Mouse (Mus musculus) forebrain, embryonic 12.5 days (tissue): ENCODE results near the gene Kars. TPM values are rescaled to one million over a fixed set of nuclear protein-coding genes. Genes with fewer than 3 reads are reported as not detected.
A peak's percentile ranks its signal among the peaks of the same experiment; 100 is the strongest.

Experiments used
- ATAC-seq: fragments of 200-750 bp; cut with Nextera tagmentation; 2 replicates; pipeline ENCODE4 v1.8.0; 2017; ENCODE audit warnings: moderate TSS enrichment; ENCODE audit not compliant: low FRiP score
- H3K27ac ChIP-seq: fragments of 300-500 bp; sonication (generic); 2 replicates; pipeline ENCODE4 v1.5.1; 2016; ENCODE audit warnings: mild to moderate bottlenecking
- H3K27me3 ChIP-seq: fragments of 300-500 bp; sonication (generic); 2 replicates; pipeline ENCODE4 v1.6.1; 2016; ENCODE audit warnings: mild to moderate bottlenecking
- H3K36me3 ChIP-seq: fragments of 300-500 bp; sonication (generic); replicated peaks from 2 replicates; pipeline ENCODE4 v1.6.1; 2016; ENCODE audit warnings: mild to moderate bottlenecking
- H3K4me1 ChIP-seq: fragments of 300-500 bp; sonication (generic); 2 replicates; pipeline ENCODE4 v1.6.1; 2016
- H3K4me2 ChIP-seq: fragments of 300-500 bp; sonication (generic); 2 replicates; pipeline ENCODE4 v1.6.1; 2016; ENCODE audit warnings: mild to moderate bottlenecking, moderate library complexity
- H3K4me3 ChIP-seq: fragments of 300-500 bp; sonication (generic); replicated peaks from 2 replicates; pipeline ENCODE4 v1.5.1; 2016; ENCODE audit warnings: mild to moderate bottlenecking
- H3K9ac ChIP-seq: fragments of 300-500 bp; sonication (generic); 2 replicates; pipeline ENCODE4 v1.6.1; 2016; ENCODE audit warnings: mild to moderate bottlenecking
- H3K9me3 ChIP-seq: fragments of 300-500 bp; sonication (generic); 2 replicates; pipeline ENCODE4 v1.6.1; 2016
- WGBS: fragments of 180-500 bp; shearing (Covaris S2); methylation state at CpG from one replicate; pipeline ENCODE4 v1.1.7; 2016; 5-methylcytosine and 5-hydroxymethylcytosine counted together
- polyA plus RNA-seq: library from polyadenylated mRNA; unstranded; fragments of >200 nt; fragmentation: Nextera tagmentation; extraction: Ambion mirVana; gene quantifications from 2 replicates; pipeline ENCODE4 v1.2.1, GENCODE M21; 2016

The Kars gene
- polyA plus RNA-seq, 1 experiment from 2014 or later = 210 TPM

- ATAC-seq = peak; percentile 64
- Histone ChIP-seq H3K4me1 (peaks cover 24% of the 10 kb centered on the region), H3K9ac (peak overlapping the region; percentile 96), H3K27ac (peak overlapping the region; percentile 77), H3K27me3 (no peaks in the 10 kb centered on the region), H3K9me3 (no peaks in the 10 kb centered on the region), H3K36me3 (peaks cover 15% of the 10 kb centered on the region), H3K4me2 (peak overlapping the region; percentile 95), H3K4me3 (peak overlapping the region; percentile 93)
- under 1% methylated on average over 40 of the region's 40 CpGs for WGBS
Observed at GRCm38 (mm10) chr8:112011816-112012242, 706 bp upstream of the Kars start.

- H3K4me3 ChIP-seq = no peak overlapping the region
- no peak for ATAC-seq
- H3K27ac ChIP-seq = no peak overlapping the region
- no peaks in the 10 kb centered on the region for H3K9me3 ChIP-seq
- H3K9ac ChIP-seq = no peak overlapping the region
- peaks cover 25% of the 10 kb centered on the region for H3K36me3 ChIP-seq
- WGBS = 94% methylated on average over 7 of the region's 7 CpGs
- H3K4me2 ChIP-seq = no peak overlapping the region
- H3K4me1 ChIP-seq = peaks cover 24% of the 10 kb centered on the region
- H3K27me3 ChIP-seq = no peaks in the 10 kb centered on the region
Observed at GRCm38 (mm10) chr8:112009558-112009957, 1.6 kb downstream of the Kars start.

GRCm38 (mm10) chr8:112007669-112008068, 3.5 kb downstream of the Kars start:
- H3K36me3 ChIP-seq = peaks cover 42% of the 10 kb centered on the region
- H3K4me1 ChIP-seq = peaks cover 18% of the 10 kb centered on the region
- no peak for ATAC-seq
- H3K27me3 ChIP-seq = no peaks in the 10 kb centered on the region
- H3K27ac ChIP-seq = no peak overlapping the region
- WGBS = 96% methylated on average over 2 of the region's 2 CpGs
- H3K4me2 ChIP-seq = no peak overlapping the region
- no peak overlapping the region for H3K4me3 ChIP-seq
- H3K9me3 ChIP-seq = no peaks in the 10 kb centered on the region
- H3K9ac ChIP-seq = no peak overlapping the region

- 95% methylated on average over 6 of the region's 6 CpGs for WGBS
- Histone ChIP-seq H3K9ac (no peak overlapping the region), H3K36me3 (peaks cover 62% of the 10 kb centered on the region), H3K27ac (no peak overlapping the region), H3K4me2 (no peak overlapping the region), H3K4me1 (peaks cover 12% of the 10 kb centered on the region), H3K4me3 (no peak overlapping the region), H3K27me3 (no peaks in the 10 kb centered on the region), H3K9me3 (no peaks in the 10 kb centered on the region)
- no peak for ATAC-seq
Observed at GRCm38 (mm10) chr8:112005601-112006000, 5.5 kb downstream of the Kars start.

- ATAC-seq = no peak
- peaks cover 71% of the 10 kb centered on the region for H3K36me3 ChIP-seq
Observed at GRCm38 (mm10) chr8:112004754-112005153, 6.4 kb downstream of the Kars start.

GRCm38 (mm10) chr8:111992703-111993039, 18.5 kb downstream of the Kars start:
- H3K9me3 ChIP-seq = no peaks in the 10 kb centered on the region
- H3K27me3 ChIP-seq = no peaks in the 10 kb centered on the region
- 72% methylated on average over 3 of the region's 3 CpGs for WGBS
- peaks cover 64% of the 10 kb centered on the region for H3K36me3 ChIP-seq
- H3K4me1 ChIP-seq = peaks cover 6% of the 10 kb centered on the region
- H3K9ac ChIP-seq = no peak overlapping the region
- ATAC-seq = peak; percentile 21; the same call in 1 of the 2 replicates
- H3K4me2 ChIP-seq = peak overlapping the region; percentile 72; the same call in 1 of the 2 replicates
- H3K27ac ChIP-seq = no peak overlapping the region
- H3K4me3 ChIP-seq = no peak overlapping the region

More at GRCm38 (mm10) chr8:112004754-112005153, 6.4 kb downstream of the Kars start:
- Histone ChIP-seq H3K27ac (no peak overlapping the region), H3K9me3 (no peaks in the 10 kb centered on the region), H3K4me2 (no peak overlapping the region), H3K27me3 (no peaks in the 10 kb centered on the region), H3K9ac (no peak overlapping the region), H3K4me3 (no peak overlapping the region), H3K4me1 (peaks cover 4% of the 10 kb centered on the region; the same call in 1 of the 2 replicates)

GRCm38 (mm10) chr8:111992013-111992702, 19.0 kb downstream of the Kars start, which contains the start of gene Adat1:
TSS of gene Adat1 (minus strand) at chr8:111992302.
- WGBS = 5% methylated on average over 33 of the region's 33 CpGs
- H3K27me3 ChIP-seq = no peaks in the 10 kb centered on the region
- H3K36me3 ChIP-seq = peaks cover 64% of the 10 kb centered on the region
- H3K9me3 ChIP-seq = no peaks in the 10 kb centered on the region
- no peak within 1 kb of the TSS for H3K27ac ChIP-seq
- peak within 1 kb of the TSS; percentile 79 for H3K4me3 ChIP-seq
- H3K4me2 ChIP-seq = peak within 1 kb of the TSS; percentile 72
- H3K4me1 ChIP-seq = peaks cover 6% of the 10 kb centered on the region
- ATAC-seq = peak; percentile 96
- peak within 1 kb of the TSS; percentile 75 for H3K9ac ChIP-seq

GRCm38 (mm10) chr8:111991278-111991677, 19.8 kb downstream of the Kars start:
- 67% methylated on average over 8 of the region's 8 CpGs for WGBS
- peak overlapping the region; percentile 75; the same call in 1 of the 2 replicates for H3K9ac ChIP-seq
- no peaks in the 10 kb centered on the region for H3K27me3 ChIP-seq
- peak overlapping the region; percentile 72 for H3K4me2 ChIP-seq
- H3K27ac ChIP-seq = no peak overlapping the region
- H3K9me3 ChIP-seq = no peaks in the 10 kb centered on the region
- peak overlapping the region; percentile 79 for H3K4me3 ChIP-seq
- H3K36me3 ChIP-seq = peaks cover 61% of the 10 kb centered on the region
- peaks cover 6% of the 10 kb centered on the region for H3K4me1 ChIP-seq
- ATAC-seq = no peak

GRCm38 (mm10) chr8:111989911-111990310, 21.2 kb downstream of the Kars start:
- H3K36me3 ChIP-seq = peaks cover 58% of the 10 kb centered on the region
- H3K4me1 ChIP-seq = peaks cover 6% of the 10 kb centered on the region
- H3K27ac ChIP-seq = no peak overlapping the region
- H3K9me3 ChIP-seq = no peaks in the 10 kb centered on the region
- H3K27me3 ChIP-seq = no peaks in the 10 kb centered on the region
- 18% methylated on average over 7 of the region's 7 CpGs for WGBS
- no peak overlapping the region for H3K4me3 ChIP-seq
- ATAC-seq = no peak
- H3K9ac ChIP-seq = no peak overlapping the region
- H3K4me2 ChIP-seq = no peak overlapping the region

- ATAC-seq = no peak
- Histone ChIP-seq H3K27ac (no peak overlapping the region), H3K36me3 (peaks cover 69% of the 10 kb centered on the region), H3K27me3 (no peaks in the 10 kb centered on the region), H3K9ac (no peak overlapping the region), H3K9me3 (no peaks in the 10 kb centered on the region), H3K4me2 (no peak overlapping the region), H3K4me3 (no peak overlapping the region), H3K4me1 (no peaks in the 10 kb centered on the region)
- WGBS = 92% methylated on average over 10 of the region's 10 CpGs
Observed at GRCm38 (mm10) chr8:111984511-111984910, 26.6 kb downstream of the Kars start.

- Histone ChIP-seq H3K4me1 (no peaks in the 10 kb centered on the region), H3K27me3 (no peaks in the 10 kb centered on the region), H3K4me3 (no peak overlapping the region), H3K36me3 (peaks cover 56% of the 10 kb centered on the region), H3K9ac (no peak overlapping the region), H3K27ac (no peak overlapping the region), H3K9me3 (no peaks in the 10 kb centered on the region), H3K4me2 (no peak overlapping the region)
- 79% methylated on average over 7 of the region's 7 CpGs for WGBS
- ATAC-seq = no peak
Observed at GRCm38 (mm10) chr8:111982116-111982515, 29.0 kb downstream of the Kars start.

- Histone ChIP-seq H3K4me2 (no peak overlapping the region), H3K4me3 (no peak overlapping the region), H3K9me3 (no peaks in the 10 kb centered on the region), H3K27me3 (no peaks in the 10 kb centered on the region), H3K9ac (no peak overlapping the region), H3K4me1 (no peaks in the 10 kb centered on the region), H3K27ac (no peak overlapping the region), H3K36me3 (peaks cover 43% of the 10 kb centered on the region)
- 92% methylated on average over 10 of the region's 10 CpGs for WGBS
- no peak for ATAC-seq
Observed at GRCm38 (mm10) chr8:111978147-111978546, 33.0 kb downstream of the Kars start.

GRCm38 (mm10) chr8:111976326-111976725, 34.8 kb downstream of the Kars start:
- WGBS = 90% methylated on average over 2 of the region's 2 CpGs
- Histone ChIP-seq H3K4me2 (no peak overlapping the region), H3K4me1 (no peaks in the 10 kb centered on the region), H3K36me3 (peaks cover 34% of the 10 kb centered on the region), H3K27ac (no peak overlapping the region), H3K27me3 (no peaks in the 10 kb centered on the region), H3K9ac (no peak overlapping the region), H3K4me3 (no peak overlapping the region), H3K9me3 (no peaks in the 10 kb centered on the region)
- no peak for ATAC-seq
